22 mouse cellular contexts compared by ENCODE assay signal in the genomic region with DNA sequence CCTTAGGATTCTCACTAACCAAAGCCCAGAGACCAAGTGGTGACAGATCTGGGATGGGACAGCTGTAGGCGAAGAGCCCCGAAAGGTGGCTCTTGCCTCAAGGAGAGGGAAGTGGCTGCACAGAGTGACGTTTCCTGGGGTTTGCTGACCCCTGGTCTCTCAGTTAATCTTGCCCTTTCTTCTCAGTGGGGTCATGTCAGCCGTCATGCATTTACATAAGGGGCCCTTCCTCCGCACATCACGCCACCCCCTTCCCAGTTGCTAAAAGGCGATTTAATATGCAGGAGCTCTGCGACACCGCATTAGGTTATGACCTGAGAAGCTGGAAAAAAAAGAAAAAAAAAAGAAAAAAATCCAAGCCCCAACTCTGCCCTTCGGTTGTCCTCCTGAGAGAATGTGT. TPM values are rescaled to one million over a fixed set of nuclear protein-coding genes. Genes with fewer than 3 reads are reported as not detected.
DNase-seq lines count a peak whose midpoint lies in the region; ATAC-seq and TF ChIP-seq lines count a peak whose summit lies in the region.
"Had no signal": no experiment of that assay in that cellular context is flagged by ENCODE, and none has a peak within 500 bp of the region (broad histone marks: within the 10 kb centered on the region; RNA-seq: fewer than 3 reads in every experiment).

No protein-coding gene starts in this region.

- 0 out of 2 replicates have a peak overlapping the region, but pooled peaks have one; percentile 24 for H3K4me2 ChIP-seq in kidney, embryonic 15.5 days
- no peak overlapping the region for H3K4me2 ChIP-seq in midbrain, embryonic 11.5 days
- H3K4me2 ChIP-seq in midbrain, postnatal 0 days (ENCODE audit: low read depth, low read length, poor library complexity, severe bottlenecking) = no peak overlapping the region
- H3K4me2 ChIP-seq: forebrain, embryonic 13.5 days; heart, embryonic 11.5 days; hindbrain, embryonic 14.5 days had no signal

- WGBS in kidney, embryonic 15.5 days = 32% methylated on average over 10 of the region's 10 CpGs
- 55% methylated on average over 10 of the region's 10 CpGs for WGBS in kidney, adult 2 months
- WGBS in midbrain, embryonic 11.5 days = 20% methylated on average over 10 of the region's 10 CpGs
- 36% methylated on average over 10 of the region's 10 CpGs for WGBS in midbrain, postnatal 0 days
- WGBS in thymus, adult 2 months = 73% methylated on average over 10 of the region's 10 CpGs

- H3K9me3 ChIP-seq in kidney, embryonic 15.5 days (replicated peaks) = no peaks in the 10 kb centered on the region
- no peaks in the 10 kb centered on the region for H3K9me3 ChIP-seq in midbrain, embryonic 11.5 days (ENCODE audit: control insufficient read depth, low read length)
- no peaks in the 10 kb centered on the region for H3K9me3 ChIP-seq in midbrain, postnatal 0 days (ENCODE audit: low read length)
- H3K9me3 ChIP-seq: forebrain, embryonic 10.5 days; forebrain, embryonic 13.5 days had no signal

- peaks cover 19% of the 10 kb centered on the region for H3K27me3 ChIP-seq in kidney, embryonic 15.5 days
- no peaks in the 10 kb centered on the region for H3K27me3 ChIP-seq in kidney, adult 2 months (replicated peaks; ENCODE audit: control insufficient read depth, insufficient read depth, low read length)
- peaks cover 3% of the 10 kb centered on the region; the same call in 1 of the 2 replicates for H3K27me3 ChIP-seq in midbrain, embryonic 11.5 days (ENCODE audit: control insufficient read depth, insufficient read depth, low read length)
- peaks cover 6% of the 10 kb centered on the region; the same call in 1 of the 2 replicates for H3K27me3 ChIP-seq in midbrain, postnatal 0 days (ENCODE audit: insufficient read depth, low read length)
- H3K27me3 ChIP-seq in thymus, adult 2 months (ENCODE audit: control insufficient read depth, insufficient read depth, low read length) = no peaks in the 10 kb centered on the region
- H3K27me3 ChIP-seq: forebrain, embryonic 13.5 days had no signal

- peak overlapping the region; percentile 48; the same call in 1 of the 2 replicates for H3K27ac ChIP-seq in kidney, embryonic 15.5 days
- no peak overlapping the region for H3K27ac ChIP-seq in kidney, adult 2 months (ENCODE audit: insufficient read depth, low read depth, low read length)
- no peak overlapping the region for H3K27ac ChIP-seq in midbrain, embryonic 11.5 days (ENCODE audit: low read depth, low read length)
- no peak overlapping the region for H3K27ac ChIP-seq in midbrain, postnatal 0 days (ENCODE audit: low read depth, low read length)
- no peak overlapping the region for H3K27ac ChIP-seq in thymus, adult 2 months (ENCODE audit: control insufficient read depth, insufficient read depth, low read length)
- H3K27ac ChIP-seq: forebrain, embryonic 10.5 days; forebrain, embryonic 13.5 days; hindbrain, embryonic 14.5 days; hindbrain, postnatal 0 days had no signal

- TF ChIP-seq POLR2A in kidney, adult 2 months (IDR thresholded peaks at IDR 0.05; ENCODE audit: low read depth, low read length) = no peak
- TF ChIP-seq POLR2A in thymus, adult 2 months (IDR thresholded peaks at IDR 0.05; ENCODE audit: control insufficient read depth, extremely low read depth, insufficient read depth, low read length, poor library complexity) = no peak

- H3K4me3 ChIP-seq in kidney, embryonic 15.5 days (replicated peaks) = no peak overlapping the region
- H3K4me3 ChIP-seq in kidney, adult 2 months (ENCODE audit: insufficient read depth, low read depth, low read length) = no peak overlapping the region
- no peak overlapping the region for H3K4me3 ChIP-seq in midbrain, embryonic 11.5 days (ENCODE audit: low read depth, low read length)
- no peak overlapping the region for H3K4me3 ChIP-seq in midbrain, postnatal 0 days (ENCODE audit: low read depth, low read length)
- H3K4me3 ChIP-seq in thymus, adult 2 months (ENCODE audit: control insufficient read depth, insufficient read depth, low read length) = no peak overlapping the region
- H3K4me3 ChIP-seq: forebrain, embryonic 10.5 days; forebrain, embryonic 13.5 days had no signal

- no peak for ATAC-seq in kidney, embryonic 15.5 days (replicated peaks; ENCODE audit: low FRiP score)
- ATAC-seq in midbrain, embryonic 11.5 days (ENCODE audit: low FRiP score) = peak; percentile 31; the same call in 1 of the 2 replicates
- no peak for ATAC-seq in midbrain, postnatal 0 days (ENCODE audit: low FRiP score)
- ATAC-seq: CD4-positive, CD25-positive, alpha-beta regulatory T cell, adult 4 months; forebrain, embryonic 13.5 days; forebrain, embryonic 16.5 days; hindbrain, postnatal 0 days; inflammation-experienced regulatory T-cells, adult 6 months had no signal

- H3K4me1 ChIP-seq in kidney, embryonic 15.5 days = peaks cover 35% of the 10 kb centered on the region
- H3K4me1 ChIP-seq in kidney, adult 2 months (ENCODE audit: control insufficient read depth, insufficient read depth, low read length) = no peaks in the 10 kb centered on the region
- H3K4me1 ChIP-seq in midbrain, embryonic 11.5 days (ENCODE audit: control insufficient read depth, insufficient read depth, low read length) = peaks cover 15% of the 10 kb centered on the region
- peaks cover 6% of the 10 kb centered on the region; the same call in 1 of the 2 replicates for H3K4me1 ChIP-seq in midbrain, postnatal 0 days (ENCODE audit: insufficient read depth, low read length)
- H3K4me1 ChIP-seq in thymus, adult 2 months (replicated peaks; ENCODE audit: control insufficient read depth, insufficient read depth, low read length) = no peaks in the 10 kb centered on the region

- no peak for DNase-seq in kidney, adult 2 months
- peak; percentile 87 for DNase-seq in midbrain, embryonic 11.5 days (ENCODE audit: low spot score, missing footprints)
- no peak for DNase-seq in midbrain, postnatal 0 days (ENCODE audit: low spot score)
- DNase-seq in embryo, embryonic 11 days = peak; percentile 33
- DNase-seq in thymus, adult 2 months = no peak
- DNase-seq: adrenal gland, adult 2 months; adrenal gland, postnatal 14 days; cerebellum, adult 11 months; cerebellum, adult 2 months; cerebellum, postnatal 10 days; cerebellum, postnatal 36 days; gastrocnemius, postnatal 14 days; heart, adult 11 months had no signal

- no peaks in the 10 kb centered on the region for H3K36me3 ChIP-seq in kidney, embryonic 15.5 days
- no peaks in the 10 kb centered on the region for H3K36me3 ChIP-seq in kidney, adult 2 months (ENCODE audit: control insufficient read depth, insufficient read depth, low read length)
- H3K36me3 ChIP-seq in midbrain, embryonic 11.5 days (ENCODE audit: control insufficient read depth, insufficient read depth, low read length) = no peaks in the 10 kb centered on the region
- no peaks in the 10 kb centered on the region for H3K36me3 ChIP-seq in midbrain, postnatal 0 days (ENCODE audit: insufficient read depth, low read length)
- no peaks in the 10 kb centered on the region for H3K36me3 ChIP-seq in thymus, adult 2 months (ENCODE audit: control insufficient read depth, insufficient read depth, low read length)
- H3K36me3 ChIP-seq: forebrain, embryonic 10.5 days had no signal

- no peak overlapping the region for H3K9ac ChIP-seq in kidney, embryonic 15.5 days
- H3K9ac ChIP-seq in midbrain, embryonic 11.5 days (ENCODE audit: low read length) = no peak overlapping the region
- H3K9ac ChIP-seq in midbrain, postnatal 0 days (replicated peaks; ENCODE audit: low read length, poor library complexity, severe bottlenecking) = no peak overlapping the region
- H3K9ac ChIP-seq: forebrain, embryonic 13.5 days; hindbrain, embryonic 14.5 days had no signal

- no peak for TF ChIP-seq CTCF in kidney, adult 2 months (conservative IDR thresholded peaks at IDR 0.05; ENCODE audit: insufficient read depth, insufficient read length, low read depth, low read length)
- no peak for TF ChIP-seq CTCF in midbrain, postnatal 0 days (IDR thresholded peaks at IDR 0.05)
- no peak for TF ChIP-seq CTCF in thymus, adult 2 months (IDR thresholded peaks at IDR 0.05; ENCODE audit: borderline replicate concordance, control insufficient read depth, extremely low read depth, insufficient read depth, low read length, poor library complexity)

RNA-seq across cellular contexts. Expression of a gene that starts 58.8 kb away (rescaled TPM):
- 36.7 and 36.8 TPM in 2 replicates for polyA plus RNA-seq in kidney, embryonic 15.5 days (2015; fragmentation: Nextera tagmentation; extraction: Ambion mirVana)
- polyA plus RNA-seq in kidney, adult 2 months (2012; rRNA removed) = 1.3 and 1.8 TPM in 2 replicates
- polyA plus RNA-seq in midbrain, embryonic 11.5 days (2014; fragmentation: Nextera tagmentation; extraction: Ambion mirVana) = 21.2 and 26.5 TPM in 2 replicates
- 14.2 and 20.9 TPM in 2 replicates for total RNA-seq in midbrain, postnatal 0 days (2014; rRNA removed)
- 11.7 and 12.9 TPM in 2 replicates for polyA plus RNA-seq in midbrain, postnatal 0 days (2015; fragmentation: Nextera tagmentation; extraction: Ambion mirVana)
- polyA plus RNA-seq in thymus, adult 2 months (2012; rRNA removed) = 5.0 and 5.7 TPM in 2 replicates

Comparison
In these comparisons a context has a peak if more than half of its experiments do, and no peak if none do; other contexts are left out.
1. DNase-seq: peak in midbrain, embryonic 11.5 days (single experiment) and embryo, embryonic 11 days (single experiment); none in kidney, adult 2 months (single experiment), midbrain, postnatal 0 days (single experiment) and thymus, adult 2 months (single experiment).